Mouse (Mus musculus): ENCODE results near the gene Bcat2.

DNA sequence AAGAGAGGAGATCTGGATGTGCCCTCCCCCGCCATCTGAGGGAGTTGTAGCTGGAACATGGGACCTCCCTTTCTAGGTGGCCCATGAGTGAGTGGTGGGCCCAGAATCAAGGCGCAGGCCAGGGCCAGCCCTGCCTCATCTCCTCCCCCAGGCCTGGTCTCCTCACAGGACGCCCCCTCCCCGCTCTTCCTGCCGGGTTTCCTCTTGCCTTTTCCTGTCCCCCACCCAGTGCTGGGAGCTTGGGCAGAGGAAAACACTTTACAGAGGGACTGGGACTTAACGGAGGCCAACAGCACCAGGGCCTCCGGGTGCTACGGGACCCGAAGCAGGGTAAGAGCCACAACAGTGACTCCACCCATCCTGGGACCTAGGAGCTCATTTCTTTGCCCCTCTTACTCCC is 57.3 kb downstream of the Bcat2 start, which contains the start of gene Rasip1:
- TF ChIP-seq POLR2A (IDR thresholded peaks at IDR 0.05; ENCODE audit: control insufficient read depth, low read depth, low read length) (no peak), CTCF (IDR thresholded peaks at IDR 0.05; ENCODE audit: control insufficient read depth, insufficient read depth, insufficient replicate concordance, low read depth, low read length) (no peak)

Data from testis, adult 2 months (tissue).